Mouse (Mus musculus): ENCODE measurements around the gene Runx2. TPM values are rescaled to one million over a fixed set of nuclear protein-coding genes. Genes with fewer than 3 reads are reported as not detected.

Gene Runx2
- polyA plus RNA-seq, 1 experiment from 2014 or later: 1.0 TPM

- Histone ChIP-seq H3K27ac (ENCODE audit: low read depth, low read length) (no peak overlapping the region), H3K9ac (ENCODE audit: low read depth, low read length) (no peak overlapping the region), H3K4me3 (ENCODE audit: low read depth, low read length) (no peak overlapping the region), H3K4me1 (replicated peaks; ENCODE audit: control insufficient read depth, insufficient read depth, low read length) (no peaks in the 10 kb centered on the region), H3K36me3 (ENCODE audit: control insufficient read depth, insufficient read depth) (no peaks in the 10 kb centered on the region), H3K27me3 (replicated peaks; ENCODE audit: control insufficient read depth, insufficient read depth, low read length) (no peaks in the 10 kb centered on the region; the same call in 1 of the 2 replicates), H3K4me2 (replicated peaks; ENCODE audit: low read depth) (no peak overlapping the region), H3K9me3 (ENCODE audit: control insufficient read depth) (no peaks in the 10 kb centered on the region)
- WGBS: 43% methylated on average over 6 of the region's 6 CpGs
- no peak for ATAC-seq
- no peak for TF ChIP-seq CTCF (IDR thresholded peaks at IDR 0.05; ENCODE audit: low read depth)
Measured at GRCm38 (mm10) chr17:44718036-44718435, 96.6 kb downstream of the Runx2 start.

DNA sequence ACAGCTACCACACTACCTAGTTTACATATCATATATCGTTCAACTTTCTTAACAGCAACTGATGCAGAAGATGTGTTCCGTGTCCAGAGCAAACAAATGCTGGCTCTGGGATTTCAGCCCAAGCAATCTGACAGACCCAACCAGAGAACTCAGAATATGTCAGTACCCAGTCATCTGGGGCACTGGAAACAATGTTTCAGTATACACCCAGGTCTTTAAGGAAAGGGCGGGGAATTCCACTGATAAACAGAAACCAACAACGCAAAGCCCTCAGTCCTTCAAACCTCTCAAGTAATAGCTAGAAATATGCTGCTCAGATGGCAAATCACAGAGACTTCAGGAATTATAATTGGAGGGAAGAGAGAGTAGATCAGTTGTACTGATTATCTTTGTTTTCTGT, 100.5 kb downstream of the Runx2 start:
- H3K36me3 ChIP-seq (ENCODE audit: control insufficient read depth, insufficient read depth): no peaks in the 10 kb centered on the region
- H3K9ac ChIP-seq (ENCODE audit: low read depth, low read length): no peak overlapping the region
- ATAC-seq: no peak
- H3K27ac ChIP-seq (ENCODE audit: low read depth, low read length): no peak overlapping the region
- no peaks in the 10 kb centered on the region for H3K9me3 ChIP-seq (ENCODE audit: control insufficient read depth)
- H3K4me2 ChIP-seq (replicated peaks; ENCODE audit: low read depth): no peak overlapping the region
- 80% methylated on average over 4 of the region's 4 CpGs for WGBS
- H3K4me1 ChIP-seq (replicated peaks; ENCODE audit: control insufficient read depth, insufficient read depth, low read length): no peaks in the 10 kb centered on the region
- H3K4me3 ChIP-seq (ENCODE audit: low read depth, low read length): no peak overlapping the region
- no peak for TF ChIP-seq CTCF (IDR thresholded peaks at IDR 0.05; ENCODE audit: low read depth)
- no peaks in the 10 kb centered on the region for H3K27me3 ChIP-seq (replicated peaks; ENCODE audit: control insufficient read depth, insufficient read depth, low read length)

DNA sequence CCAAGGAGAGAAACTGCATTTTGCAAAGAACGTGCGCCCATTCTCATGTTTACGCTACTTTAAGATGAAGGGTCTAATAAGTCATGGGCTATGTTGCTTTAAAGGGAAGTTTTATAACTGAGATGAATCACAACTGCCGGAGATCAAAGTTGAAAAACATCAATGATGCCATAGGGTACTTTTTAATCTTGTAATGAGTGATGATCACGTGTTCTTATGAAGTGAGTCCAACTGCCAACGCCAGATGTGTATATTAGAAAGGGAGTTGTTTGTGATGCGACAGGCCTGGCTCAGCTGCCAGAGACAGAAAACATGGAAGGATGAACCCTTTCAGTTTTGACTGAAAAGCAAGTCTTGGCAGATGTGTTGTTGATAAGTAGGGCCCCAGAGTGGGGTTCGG, 101.2 kb downstream of the Runx2 start:
- no peaks in the 10 kb centered on the region for H3K4me1 ChIP-seq (replicated peaks; ENCODE audit: control insufficient read depth, insufficient read depth, low read length)
- ATAC-seq: no peak
- H3K36me3 ChIP-seq (ENCODE audit: control insufficient read depth, insufficient read depth): no peaks in the 10 kb centered on the region
- WGBS: 72% methylated on average over 8 of the region's 8 CpGs
- H3K9ac ChIP-seq (ENCODE audit: low read depth, low read length): no peak overlapping the region
- H3K4me2 ChIP-seq (replicated peaks; ENCODE audit: low read depth): no peak overlapping the region
- no peak for TF ChIP-seq CTCF (IDR thresholded peaks at IDR 0.05; ENCODE audit: low read depth)
- no peak overlapping the region for H3K4me3 ChIP-seq (ENCODE audit: low read depth, low read length)
- H3K27ac ChIP-seq (ENCODE audit: low read depth, low read length): no peak overlapping the region
- no peaks in the 10 kb centered on the region for H3K9me3 ChIP-seq (ENCODE audit: control insufficient read depth)
- no peaks in the 10 kb centered on the region for H3K27me3 ChIP-seq (replicated peaks; ENCODE audit: control insufficient read depth, insufficient read depth, low read length)

- no peak for TF ChIP-seq CTCF (IDR thresholded peaks at IDR 0.05; ENCODE audit: low read depth)
- Histone ChIP-seq H3K4me3 (ENCODE audit: low read depth, low read length) (no peak overlapping the region), H3K27ac (ENCODE audit: low read depth, low read length) (no peak overlapping the region; the same call in 1 of the 2 replicates), H3K4me2 (replicated peaks; ENCODE audit: low read depth) (no peak overlapping the region), H3K9me3 (ENCODE audit: control insufficient read depth) (no peaks in the 10 kb centered on the region), H3K27me3 (replicated peaks; ENCODE audit: control insufficient read depth, insufficient read depth, low read length) (no peaks in the 10 kb centered on the region), H3K36me3 (ENCODE audit: control insufficient read depth, insufficient read depth) (no peaks in the 10 kb centered on the region), H3K9ac (ENCODE audit: low read depth, low read length) (no peak overlapping the region), H3K4me1 (replicated peaks; ENCODE audit: control insufficient read depth, insufficient read depth, low read length) (no peaks in the 10 kb centered on the region)
- ATAC-seq: peak; percentile 47; the same call in 1 of the 2 replicates
- WGBS: 33% methylated on average over 11 of the region's 11 CpGs
Measured at GRCm38 (mm10) chr17:44709516-44710252, 104.9 kb downstream of the Runx2 start.

GRCm38 (mm10) chr17:44707956-44708355, 106.6 kb downstream of the Runx2 start:
- H3K9ac ChIP-seq (ENCODE audit: low read depth, low read length): no peak overlapping the region
- no peak overlapping the region for H3K4me3 ChIP-seq (ENCODE audit: low read depth, low read length)
- no peaks in the 10 kb centered on the region for H3K4me1 ChIP-seq (replicated peaks; ENCODE audit: control insufficient read depth, insufficient read depth, low read length)
- ATAC-seq: no peak
- H3K9me3 ChIP-seq (ENCODE audit: control insufficient read depth): no peaks in the 10 kb centered on the region
- H3K27me3 ChIP-seq (replicated peaks; ENCODE audit: control insufficient read depth, insufficient read depth, low read length): no peaks in the 10 kb centered on the region
- H3K27ac ChIP-seq (ENCODE audit: low read depth, low read length): no peak overlapping the region
- no peak for TF ChIP-seq CTCF (IDR thresholded peaks at IDR 0.05; ENCODE audit: low read depth)
- WGBS: 96% methylated on average over 3 of the region's 3 CpGs
- no peak overlapping the region for H3K4me2 ChIP-seq (replicated peaks; ENCODE audit: low read depth)
- H3K36me3 ChIP-seq (ENCODE audit: control insufficient read depth, insufficient read depth): no peaks in the 10 kb centered on the region

DNA sequence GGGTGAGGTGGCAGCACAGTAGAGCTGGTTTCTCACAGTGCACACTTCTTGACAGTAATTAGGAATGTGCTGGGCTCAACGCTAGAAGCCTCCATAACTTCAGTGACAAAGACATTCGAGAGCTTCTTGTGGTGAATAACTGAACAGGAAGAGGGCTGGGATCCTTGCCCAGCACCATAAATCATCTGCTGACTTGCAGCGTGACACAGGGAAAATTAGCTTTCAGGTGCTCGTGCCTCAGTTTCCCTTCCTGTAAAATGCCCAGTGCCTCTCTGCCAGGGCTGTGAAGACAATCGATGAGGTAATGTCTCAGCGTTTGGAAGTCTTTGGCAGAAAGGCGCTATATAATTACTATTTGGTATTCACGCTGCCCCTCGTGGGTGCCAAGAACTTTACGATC, 108.1 kb downstream of the Runx2 start:
- 75% methylated on average over 10 of the region's 10 CpGs for WGBS
- H3K9ac ChIP-seq (ENCODE audit: low read depth, low read length): no peak overlapping the region
- TF ChIP-seq CTCF (IDR thresholded peaks at IDR 0.05; ENCODE audit: low read depth): no peak

More for the DNA sequence above, 108.1 kb downstream of the Runx2 start:
- Histone ChIP-seq H3K27ac (ENCODE audit: low read depth, low read length) (no peak overlapping the region), H3K4me2 (replicated peaks; ENCODE audit: low read depth) (no peak overlapping the region), H3K4me3 (ENCODE audit: low read depth, low read length) (no peak overlapping the region), H3K36me3 (ENCODE audit: control insufficient read depth, insufficient read depth) (no peaks in the 10 kb centered on the region), H3K4me1 (replicated peaks; ENCODE audit: control insufficient read depth, insufficient read depth, low read length) (no peaks in the 10 kb centered on the region), H3K9me3 (ENCODE audit: control insufficient read depth) (no peaks in the 10 kb centered on the region), H3K27me3 (replicated peaks; ENCODE audit: control insufficient read depth, insufficient read depth, low read length) (no peaks in the 10 kb centered on the region)
- ATAC-seq: no peak
